Mouse (Mus musculus) midbrain, postnatal 0 days (tissue): ENCODE results near the gene Hist1h2bg. TPM values are rescaled to one million over a fixed set of nuclear protein-coding genes. Genes with fewer than 3 reads are reported as not detected.

Experiments
- ATAC-seq: fragments of 200-750 bp; cut with Nextera tagmentation; 2 replicates; pipeline ENCODE4 v1.8.0; 2017; ENCODE audit warnings: moderate number of reproducible peaks, mild to moderate bottlenecking, moderate TSS enrichment, moderate library complexity; ENCODE audit not compliant: low FRiP score
- DNase-seq: peaks from one replicate; pipeline ENCODE4 v3.0.0-alpha.2; 2015; ENCODE audit warnings: low spot score
- H3K27ac ChIP-seq: fragments of 300-500 bp; sonication (generic); 2 replicates; pipeline ENCODE4 v1.5.1; 2014; ENCODE audit warnings: low read depth, mild to moderate bottlenecking, low read length, mixed read lengths
- H3K27me3 ChIP-seq: fragments of 300-500 bp; sonication (generic); 2 replicates; pipeline ENCODE4 v1.6.1; 2014; ENCODE audit warnings: low read length, control low read depth, mixed read lengths; ENCODE audit not compliant: insufficient read depth
- H3K36me3 ChIP-seq: fragments of 300-500 bp; sonication (generic); 2 replicates; pipeline ENCODE4 v1.6.1; 2014; ENCODE audit warnings: low read length, control low read depth, mixed read lengths; ENCODE audit not compliant: insufficient read depth
- H3K4me1 ChIP-seq: fragments of 300-500 bp; sonication (generic); 2 replicates; pipeline ENCODE4 v1.6.1; 2014; ENCODE audit warnings: mild to moderate bottlenecking, control low read depth, antibody characterized with exemption, low read length, mixed read lengths; ENCODE audit not compliant: insufficient read depth
- H3K4me2 ChIP-seq: fragments of 300-500 bp; sonication (generic); 2 replicates; pipeline ENCODE4 v1.6.1; 2014; ENCODE audit warnings: low read depth, mild to moderate bottlenecking, low read length, mixed read lengths; ENCODE audit not compliant: poor library complexity, severe bottlenecking
- H3K4me3 ChIP-seq: fragments of 300-500 bp; sonication (generic); 2 replicates; pipeline ENCODE4 v1.5.1; 2014; ENCODE audit warnings: low read depth, mild to moderate bottlenecking, low read length, moderate library complexity
- H3K9ac ChIP-seq: fragments of 300-500 bp; sonication (generic); replicated peaks from 2 replicates; pipeline ENCODE4 v1.6.1; 2014; ENCODE audit warnings: mild to moderate bottlenecking, low read length, moderate library complexity, mixed read lengths; ENCODE audit not compliant: poor library complexity, severe bottlenecking
- H3K9me3 ChIP-seq: fragments of 300-500 bp; sonication (generic); 2 replicates; pipeline ENCODE4 v1.6.1; 2016; ENCODE audit warnings: low read length, control low read depth
- CTCF ChIP-seq: IDR thresholded peaks from 2 replicates; pipeline ENCODE4 v1.5.1; 2016; ENCODE audit warnings: antibody characterized with exemption, mild to moderate bottlenecking
- WGBS: fragments of 180-500 bp; shearing (Covaris S2); extraction: QIAGEN DNeasy Blood & Tissue Kit; methylation state at CpG from one replicate; pipeline ENCODE4 v1.1.7; 2014; 5-methylcytosine and 5-hydroxymethylcytosine counted together
- polyA plus RNA-seq: library from polyadenylated mRNA; unstranded; fragments of >200 nt; fragmentation: Nextera tagmentation; extraction: Ambion mirVana; gene quantifications from 2 replicates; pipeline ENCODE4 v1.2.1, GENCODE M21; 2015
- total RNA-seq: library from RNA; depleted of rRNA; stranded (reverse); fragments of >200 nt; gene quantifications from 2 replicates; pipeline ENCODE4 v1.2.3, GENCODE M21; 2014

Hist1h2bg gene
- total and polyA plus RNA-seq, 2 experiments from 2014 or later, result 2.8 to 572 TPM

DNA sequence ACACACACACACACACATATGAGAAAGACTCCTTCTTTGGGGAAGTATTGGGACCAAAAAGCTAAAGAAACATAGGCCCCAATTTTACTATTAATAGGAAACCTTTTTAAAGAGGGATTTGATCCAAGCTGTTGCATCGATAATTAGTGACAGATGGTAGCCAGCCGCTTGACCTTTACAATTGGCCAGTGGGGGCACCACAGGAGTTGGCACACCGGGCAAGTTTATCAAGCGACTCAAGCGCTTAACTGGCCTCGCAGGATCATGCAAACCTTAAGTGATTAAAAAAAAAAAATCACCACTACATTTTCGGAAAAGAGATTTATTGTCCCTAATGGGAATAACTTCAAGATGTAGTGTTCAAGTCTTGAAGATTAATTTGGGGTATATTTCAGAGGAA, 21.4 kb downstream of the Hist1h2bg start:
- H3K27me3 ChIP-seq, result no peaks in the 10 kb centered on the region
- no peaks in the 10 kb centered on the region for H3K9me3 ChIP-seq
- no peak overlapping the region for H3K9ac ChIP-seq
- no peak for TF ChIP-seq CTCF
- H3K4me2 ChIP-seq, result no peak overlapping the region
- WGBS, result 88% methylated on average over 7 of the region's 7 CpGs
- no peaks in the 10 kb centered on the region for H3K36me3 ChIP-seq
- no peak overlapping the region for H3K4me3 ChIP-seq
- no peak overlapping the region for H3K27ac ChIP-seq
- no peak for ATAC-seq
- DNase-seq, result no peak
- H3K4me1 ChIP-seq, result no peaks in the 10 kb centered on the region

DNA sequence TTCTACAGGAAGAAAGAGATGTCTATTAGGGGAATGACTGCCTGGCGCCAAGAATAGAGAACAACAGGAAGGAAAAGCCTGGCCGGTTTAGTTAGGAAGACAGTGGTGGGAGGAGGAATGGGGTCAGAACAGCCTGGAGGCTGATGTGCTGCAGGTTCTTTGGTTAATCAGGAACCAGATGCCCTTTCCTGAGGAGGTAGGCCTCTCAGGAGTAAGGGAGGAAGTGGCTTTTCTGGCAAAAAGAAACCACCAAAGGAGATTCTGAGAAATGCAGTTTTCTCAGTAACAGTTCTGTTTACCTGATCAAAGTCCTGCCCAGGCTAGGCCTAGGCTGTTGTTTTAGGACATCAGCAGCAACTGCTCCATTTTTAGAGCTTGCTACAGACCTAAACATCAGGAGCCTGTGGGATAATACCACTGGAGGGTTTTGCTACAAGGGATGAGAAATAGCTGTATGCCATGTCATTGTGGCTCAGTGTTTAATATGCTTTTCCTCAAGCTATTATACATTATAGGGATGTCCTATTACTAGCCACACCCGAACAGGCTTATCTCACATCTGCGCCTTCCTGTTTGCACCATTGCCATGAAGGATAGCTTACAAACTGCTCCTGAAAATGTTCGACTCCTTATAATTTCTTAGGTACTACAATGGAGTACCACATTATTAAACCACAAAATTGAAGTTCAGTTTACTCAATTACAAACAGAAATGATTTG, 22.0 kb downstream of the Hist1h2bg start:
- no peaks in the 10 kb centered on the region for H3K36me3 ChIP-seq
- H3K27ac ChIP-seq, result no peak overlapping the region
- no peaks in the 10 kb centered on the region for H3K4me1 ChIP-seq
- ATAC-seq (no peak), DNase-seq (no peak)
- H3K4me3 ChIP-seq, result no peak overlapping the region
- H3K27me3 ChIP-seq, result no peaks in the 10 kb centered on the region
- H3K9ac ChIP-seq, result no peak overlapping the region
- no peaks in the 10 kb centered on the region for H3K9me3 ChIP-seq
- no peak overlapping the region for H3K4me2 ChIP-seq
- TF ChIP-seq CTCF, result no peak
- WGBS, result 89% methylated on average over 5 of the region's 5 CpGs

DNA sequence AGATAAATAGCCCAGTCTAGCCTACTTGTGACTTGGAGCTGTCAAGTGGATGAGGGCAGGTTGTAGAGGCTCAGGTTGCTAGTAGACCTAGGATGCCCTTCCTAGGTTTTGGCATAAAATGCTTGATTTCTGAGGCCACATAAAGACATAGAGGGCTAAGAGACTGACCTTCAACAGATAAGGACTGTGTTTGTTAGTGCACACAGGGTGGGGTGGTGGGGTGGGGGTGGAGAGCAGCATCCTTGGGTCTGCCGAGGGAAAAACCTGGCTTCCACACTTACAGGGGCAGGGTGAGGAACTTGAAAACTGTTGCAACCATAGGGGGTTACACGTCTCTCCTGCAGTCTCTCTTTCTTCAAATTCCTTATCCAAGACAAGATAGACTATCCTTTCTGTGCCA, 24.0 kb downstream of the Hist1h2bg start:
- 78% methylated on average over 2 of the region's 2 CpGs for WGBS
- no peak overlapping the region for H3K9ac ChIP-seq
- no peak overlapping the region for H3K4me3 ChIP-seq
- TF ChIP-seq CTCF, result no peak
- no peaks in the 10 kb centered on the region for H3K27me3 ChIP-seq
- H3K36me3 ChIP-seq, result no peaks in the 10 kb centered on the region
- ATAC-seq (no peak), DNase-seq (no peak)
- H3K4me2 ChIP-seq, result no peak overlapping the region
- H3K27ac ChIP-seq, result no peak overlapping the region
- H3K4me1 ChIP-seq, result no peaks in the 10 kb centered on the region
- no peaks in the 10 kb centered on the region for H3K9me3 ChIP-seq

DNA sequence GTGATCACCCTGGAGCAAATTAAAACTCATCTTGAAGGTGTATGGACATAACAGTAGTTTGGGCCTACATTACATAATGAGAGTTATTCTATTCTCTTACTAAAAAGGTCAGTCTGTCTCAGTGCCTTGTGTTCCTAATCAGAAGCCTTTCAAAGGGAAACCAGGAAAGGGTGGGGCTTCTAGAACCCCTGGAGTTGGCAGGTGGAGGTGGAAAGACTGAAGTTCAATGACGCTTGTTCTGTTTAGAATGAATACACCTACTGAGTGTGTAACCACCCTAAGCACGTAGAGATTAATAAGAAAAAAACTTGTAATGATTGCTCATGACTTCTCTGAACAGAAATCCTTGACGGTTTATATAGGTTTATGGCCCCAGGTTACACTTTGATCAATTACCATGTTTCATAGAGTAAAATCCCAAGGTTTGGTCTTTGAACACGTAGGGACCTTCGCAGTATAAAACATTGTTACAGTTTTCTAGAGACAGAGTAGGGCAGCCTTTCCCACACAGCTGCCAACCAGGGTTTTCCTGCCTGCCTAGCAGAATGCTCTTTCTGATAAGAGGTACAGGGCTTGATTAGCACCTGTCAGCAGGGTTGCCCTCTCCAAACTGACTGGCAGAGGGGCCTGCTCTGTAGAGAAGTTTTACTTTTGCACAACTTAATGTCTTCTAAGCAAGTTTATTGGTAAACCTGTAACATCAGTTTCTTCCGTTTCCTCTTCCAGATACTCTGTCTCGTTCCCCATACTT, 24.6 kb downstream of the Hist1h2bg start:
- no peak overlapping the region for H3K4me3 ChIP-seq
- no peak overlapping the region for H3K27ac ChIP-seq
- no peaks in the 10 kb centered on the region for H3K27me3 ChIP-seq
- H3K4me1 ChIP-seq, result no peaks in the 10 kb centered on the region
- no peak for DNase-seq
- no peak overlapping the region for H3K9ac ChIP-seq
- H3K9me3 ChIP-seq, result no peaks in the 10 kb centered on the region
- no peak overlapping the region for H3K4me2 ChIP-seq
- no peak for ATAC-seq
- no peak for TF ChIP-seq CTCF
- H3K36me3 ChIP-seq, result no peaks in the 10 kb centered on the region
- WGBS, result 85% methylated on average over 7 of the region's 7 CpGs

DNA sequence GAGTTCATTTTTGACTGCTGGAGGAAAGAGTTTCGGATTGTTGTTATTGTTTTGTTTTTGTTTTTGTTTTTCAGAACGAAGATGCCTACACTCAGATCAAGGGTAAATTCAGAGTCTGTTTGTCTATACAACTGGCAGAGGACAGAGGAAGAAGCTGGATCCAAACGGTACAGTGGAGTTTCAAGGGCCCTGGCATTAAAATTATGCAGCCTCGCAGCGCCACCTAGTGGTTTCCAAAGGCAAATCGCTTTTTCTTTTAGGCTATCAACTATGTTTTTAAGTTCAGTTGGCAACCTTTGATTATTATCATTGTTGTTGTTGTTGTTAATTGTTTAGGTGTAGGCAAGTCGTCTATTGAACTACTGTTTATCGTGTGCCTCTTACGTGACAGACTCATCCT, 26.8 kb downstream of the Hist1h2bg start:
- TF ChIP-seq CTCF, result peak; percentile 88
- Histone ChIP-seq H3K36me3 (no peaks in the 10 kb centered on the region), H3K27me3 (no peaks in the 10 kb centered on the region), H3K9ac (no peak overlapping the region), H3K4me3 (no peak overlapping the region), H3K4me2 (no peak overlapping the region), H3K27ac (no peak overlapping the region), H3K4me1 (no peaks in the 10 kb centered on the region), H3K9me3 (no peaks in the 10 kb centered on the region)
- ATAC-seq (no peak), DNase-seq (peak; percentile 79)
- 6% methylated on average over 9 of the region's 9 CpGs for WGBS

DNA sequence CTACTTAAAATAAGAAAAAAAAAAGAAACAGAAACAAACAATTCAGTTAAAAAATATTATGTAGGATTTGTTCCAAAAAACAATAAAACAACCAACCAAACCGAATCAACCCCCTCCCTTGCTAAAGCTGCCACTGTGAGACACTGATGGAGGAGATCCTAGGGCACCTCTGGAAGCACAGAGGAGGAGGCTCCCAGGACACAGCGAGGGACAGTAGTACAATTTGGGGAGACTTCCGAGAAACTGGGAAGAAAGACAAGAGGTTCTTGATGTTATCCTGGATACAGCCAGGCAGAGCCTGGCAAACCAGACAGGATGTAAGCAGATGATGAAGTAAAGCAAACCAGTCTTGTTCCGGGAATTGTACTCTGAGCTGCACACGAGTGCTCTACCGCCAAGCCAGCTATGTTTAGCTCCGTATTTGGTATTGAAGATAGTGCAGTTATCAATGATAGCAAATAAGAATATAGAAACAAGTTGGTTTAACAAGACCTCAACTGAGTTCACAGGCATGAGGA, 32.0 kb downstream of the Hist1h2bg start:
- Histone ChIP-seq H3K4me3 (no peak overlapping the region), H3K4me1 (no peaks in the 10 kb centered on the region), H3K27me3 (no peaks in the 10 kb centered on the region), H3K27ac (no peak overlapping the region), H3K9ac (no peak overlapping the region), H3K9me3 (no peaks in the 10 kb centered on the region), H3K36me3 (no peaks in the 10 kb centered on the region), H3K4me2 (no peak overlapping the region)
- WGBS, result 82% methylated on average over 7 of the region's 7 CpGs
- no peak for DNase-seq
- no peak for TF ChIP-seq CTCF
- ATAC-seq, result no peak
